Mouse (Mus musculus): Measurements from ENCODE around the gene Pakap.

Gene Pakap

DNA sequence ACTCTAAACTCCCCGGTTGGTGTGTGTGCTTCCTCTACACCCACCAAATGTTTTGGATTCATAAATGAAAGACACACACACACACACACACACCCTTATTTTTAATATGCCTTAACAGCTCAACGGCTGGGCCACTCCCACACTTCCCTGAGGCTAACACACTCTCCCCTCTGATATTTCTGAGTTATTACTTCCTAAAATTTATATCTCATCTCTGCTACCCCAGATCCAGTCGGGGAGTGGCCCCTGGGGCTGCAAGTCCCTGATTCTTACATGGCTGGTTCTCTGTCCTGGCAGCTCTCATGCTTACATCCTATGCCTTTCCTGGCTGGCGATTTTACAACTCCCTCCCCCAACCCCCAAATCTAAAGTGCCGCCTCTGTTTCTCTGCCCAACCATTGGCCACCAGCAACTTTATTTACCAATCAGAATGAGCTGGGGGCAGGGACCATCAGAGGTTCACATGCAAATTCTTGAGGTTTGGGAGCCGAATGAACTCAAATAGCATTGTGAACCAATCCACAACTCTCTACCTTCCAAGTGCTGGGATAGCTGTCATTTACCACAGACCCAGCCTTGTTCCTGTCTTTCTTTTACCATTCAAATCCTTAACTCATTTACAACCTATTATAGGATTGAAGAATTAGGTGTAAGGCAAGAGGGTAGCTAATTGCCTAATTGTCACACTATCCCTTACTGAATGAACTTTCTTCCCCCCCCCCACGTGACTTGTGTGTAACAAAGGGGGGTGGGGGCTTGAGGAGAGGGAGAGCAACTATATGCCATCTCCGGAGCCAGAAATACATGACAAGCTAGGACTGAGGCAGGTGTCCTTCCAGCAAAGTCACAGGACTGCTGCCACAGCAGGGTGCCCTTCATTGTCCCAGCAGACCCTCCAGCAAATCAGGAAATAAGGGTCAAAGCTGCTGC is 351.8 kb downstream of the Pakap start:
- DNase-seq (ENCODE audit: low spot score) = no peak

- no peak for DNase-seq (ENCODE audit: low spot score)
Measured at GRCm38 (mm10) chr4:57920522-57920921, 352.5 kb downstream of the Pakap start.

GRCm38 (mm10) chr4:57922171-57922570 is 354.2 kb downstream of the Pakap start:
- no peak for DNase-seq (ENCODE audit: low spot score)

- no peak for DNase-seq (ENCODE audit: low spot score)
Measured at GRCm38 (mm10) chr4:57924556-57925071, 356.6 kb downstream of the Pakap start.

DNA sequence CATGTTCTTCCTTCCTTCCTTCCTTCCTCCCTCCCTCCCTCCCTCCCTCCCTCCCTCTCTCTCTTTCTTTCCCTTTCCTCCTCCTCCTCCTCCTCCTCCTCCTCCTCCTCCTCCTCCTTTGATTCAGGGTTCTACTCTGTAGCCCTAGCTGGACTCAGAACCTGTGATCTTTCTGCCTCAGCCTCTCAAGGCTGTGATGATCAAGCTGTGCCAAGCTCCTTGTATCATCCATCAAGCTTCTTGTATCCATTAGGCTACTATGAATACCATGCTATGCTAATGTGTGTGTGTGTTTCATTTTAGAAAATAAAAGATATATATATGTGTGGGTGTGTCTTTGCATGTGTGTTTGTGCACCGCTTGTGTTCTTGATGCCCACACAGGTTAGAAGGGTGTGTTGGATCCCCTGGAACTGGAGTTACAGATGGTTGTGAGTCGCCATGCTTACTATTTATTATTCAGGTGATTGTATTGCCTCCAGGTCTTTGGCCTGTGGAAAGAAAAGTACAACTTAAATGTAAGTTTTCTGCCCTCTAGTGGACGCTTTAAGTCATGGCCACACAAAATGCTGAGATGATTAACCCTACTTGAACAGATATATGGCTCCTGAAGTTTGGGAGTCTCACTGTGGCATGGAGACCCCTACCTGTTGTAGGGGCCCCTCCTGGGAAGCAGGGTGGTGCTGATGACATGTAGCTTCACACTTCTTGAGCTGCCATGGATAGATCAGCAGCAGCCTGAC is 359.7 kb downstream of the Pakap start:
- DNase-seq (ENCODE audit: low spot score) = no peak

DNA sequence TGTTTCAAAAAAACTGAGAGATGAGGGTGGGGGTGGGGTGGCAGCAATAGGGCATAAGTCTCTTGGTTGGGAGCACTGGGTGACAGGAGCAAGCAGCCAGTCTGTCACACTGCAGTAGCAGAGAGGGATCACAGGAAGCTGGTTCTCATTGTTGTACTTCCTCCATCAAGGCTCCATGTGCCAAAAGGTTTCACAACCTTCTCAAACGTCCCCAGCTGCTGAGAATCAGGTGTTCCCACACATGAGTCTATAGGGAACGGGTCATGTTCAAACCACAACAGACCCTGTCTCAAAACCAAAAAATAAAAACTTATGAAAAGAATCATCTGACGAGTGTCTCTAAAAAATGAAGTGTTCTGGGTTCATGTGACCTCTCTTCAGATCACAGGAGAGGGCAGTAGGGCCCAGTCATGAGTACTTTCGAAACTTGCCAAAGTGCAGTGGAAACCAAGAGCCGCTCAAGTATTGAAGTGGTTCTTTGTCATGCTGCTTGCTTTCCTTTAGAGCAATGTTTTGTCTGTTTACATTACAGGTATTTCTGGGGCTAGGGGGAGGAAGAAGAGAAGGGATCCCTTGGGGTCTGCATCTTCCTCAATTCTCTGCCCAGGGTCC is 362.7 kb downstream of the Pakap start:
- DNase-seq (ENCODE audit: low spot score) = no peak

DNA sequence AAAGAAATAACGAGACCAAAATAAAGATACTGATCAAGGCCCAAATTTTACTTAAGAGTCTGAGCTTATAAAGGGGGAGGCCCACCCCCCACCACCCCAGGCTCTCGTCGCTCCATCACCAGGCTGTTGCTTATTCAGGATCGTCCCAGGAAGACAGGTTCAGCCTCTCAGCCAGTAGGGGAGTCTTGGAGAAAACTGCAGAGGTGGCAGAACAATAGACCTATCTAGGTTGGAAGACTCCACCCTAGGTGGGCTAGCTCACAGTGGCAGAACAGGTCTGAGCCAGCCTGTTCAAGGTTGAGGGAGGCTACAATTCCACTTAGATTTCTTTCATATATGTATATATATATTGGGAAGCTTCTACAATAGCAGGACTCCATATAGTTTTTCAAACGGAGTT is 366.2 kb downstream of the Pakap start:
- DNase-seq (ENCODE audit: low spot score) = no peak

DNA sequence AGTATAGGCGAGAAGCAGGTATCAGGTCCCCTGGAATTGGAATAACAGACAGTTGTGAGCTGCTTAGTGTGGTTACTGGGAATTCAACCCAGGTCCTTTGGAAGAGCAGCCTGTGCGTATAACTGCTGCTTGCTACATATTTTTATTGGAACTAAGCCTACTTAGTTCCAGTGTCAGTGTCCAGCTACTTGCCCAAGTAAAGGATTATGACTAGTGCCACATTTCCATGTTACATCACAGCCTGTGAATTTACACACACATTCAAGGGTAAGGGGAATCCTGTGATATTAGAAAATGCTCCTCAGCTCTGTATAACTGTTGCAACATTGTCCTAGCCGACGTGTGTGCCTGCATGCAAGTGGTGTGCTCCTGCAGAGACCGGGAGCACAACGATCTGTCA is 369.3 kb downstream of the Pakap start:
- no peak for DNase-seq (ENCODE audit: low spot score)

DNA sequence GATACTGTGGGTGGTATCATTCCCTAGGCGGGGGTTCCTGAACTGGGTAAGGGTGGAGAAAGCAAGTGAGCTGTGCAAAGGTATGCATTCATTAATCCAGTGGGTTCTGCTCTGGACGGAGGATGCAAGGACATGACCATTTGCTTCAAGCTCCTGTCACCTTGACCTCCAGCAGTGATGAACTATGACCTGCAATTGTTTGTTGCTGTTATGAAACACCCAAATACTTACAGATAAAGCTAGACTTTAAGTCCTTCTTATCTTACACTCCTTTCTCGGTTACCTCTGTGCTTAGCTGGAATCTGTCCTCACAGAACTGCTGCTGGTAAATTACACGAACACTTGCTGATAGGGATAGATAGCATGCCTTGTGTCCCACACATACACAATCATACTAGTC is 372.7 kb downstream of the Pakap start:
- no peak for DNase-seq (ENCODE audit: low spot score)

DNA sequence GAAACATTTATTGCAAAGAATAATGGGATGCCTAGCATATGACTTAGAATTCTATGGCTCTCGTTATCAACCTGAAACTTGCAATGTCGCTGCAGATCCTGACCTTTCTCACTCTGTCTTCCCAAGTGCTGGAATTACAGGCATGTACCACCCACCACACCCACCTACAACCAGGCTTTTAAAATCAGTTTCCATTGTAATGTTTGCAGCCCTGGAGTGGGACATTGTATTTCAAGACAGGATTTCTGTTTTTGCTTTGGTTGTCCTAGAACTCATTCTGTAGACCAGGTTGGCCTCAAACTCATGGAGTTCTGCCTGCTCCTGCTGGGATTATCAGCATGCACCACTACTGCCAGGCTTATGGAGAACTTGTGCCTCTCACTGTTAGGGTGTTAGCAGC is 374.9 kb downstream of the Pakap start:
- no peak for DNase-seq (ENCODE audit: low spot score)

Measured in urinary bladder, postnatal 14 days (tissue).